Mouse (Mus musculus): ENCODE measurements around the gene Ctrl. TPM values are rescaled to one million over a fixed set of nuclear protein-coding genes. Genes with fewer than 3 reads are reported as not detected.

The Ctrl gene
- polyA plus RNA-seq, 2 experiments: 1.7 to 4.1 TPM

- Histone ChIP-seq H3K27me3 (ENCODE audit: control insufficient read depth, insufficient read depth, low read length) (no peaks in the 10 kb centered on the region), H3K36me3 (ENCODE audit: control insufficient read depth, insufficient read depth, low read length) (peaks cover 72% of the 10 kb centered on the region), H3K4me3 (replicated peaks; ENCODE audit: low read length) (no peak overlapping the region), H3K4me2 (replicated peaks; ENCODE audit: low read depth, low read length, severe bottlenecking) (no peak overlapping the region), H3K9ac (ENCODE audit: low read depth, low read length, severe bottlenecking) (no peak overlapping the region), H3K27ac (replicated peaks; ENCODE audit: low read depth, low read length) (no peak overlapping the region), H3K9me3 (ENCODE audit: control insufficient read depth, low read length) (no peaks in the 10 kb centered on the region), H3K4me1 (ENCODE audit: control insufficient read depth, insufficient read depth, low read length) (peaks cover 7% of the 10 kb centered on the region)
- ATAC-seq (ENCODE audit: low FRiP score, low read depth) (no peak), DNase-seq (ENCODE audit: low spot score) (no peak)
- TF ChIP-seq POLR2A (IDR thresholded peaks at IDR 0.05; ENCODE audit: borderline replicate concordance, extremely low read depth, insufficient read depth, insufficient read length): no peak
- WGBS: 91% methylated on average over 11 of the region's 11 CpGs
Observed at GRCm38 (mm10) chr8:105942026-105942425, 8.4 kb upstream of the Ctrl start.

- peaks cover 40% of the 10 kb centered on the region for H3K36me3 ChIP-seq (ENCODE audit: control insufficient read depth, insufficient read depth, low read length)
- no peak for TF ChIP-seq POLR2A (IDR thresholded peaks at IDR 0.05; ENCODE audit: borderline replicate concordance, extremely low read depth, insufficient read depth, insufficient read length)
- H3K4me1 ChIP-seq (ENCODE audit: control insufficient read depth, insufficient read depth, low read length): peaks cover 16% of the 10 kb centered on the region
- peak within 1 kb of the TSS; percentile 72 for H3K9ac ChIP-seq (ENCODE audit: low read depth, low read length, severe bottlenecking)
- peak within 1 kb of the TSS; percentile 76 for H3K4me3 ChIP-seq (replicated peaks; ENCODE audit: low read length)
- H3K9me3 ChIP-seq (ENCODE audit: control insufficient read depth, low read length): no peaks in the 10 kb centered on the region
- WGBS: 18% methylated on average over 4 of the region's 4 CpGs
- H3K27ac ChIP-seq (replicated peaks; ENCODE audit: low read depth, low read length): peak within 1 kb of the TSS; percentile 70
- peak within 1 kb of the TSS; percentile 86 for H3K4me2 ChIP-seq (replicated peaks; ENCODE audit: low read depth, low read length, severe bottlenecking)
- no peak for ATAC-seq (ENCODE audit: low FRiP score, low read depth)
- DNase-seq (ENCODE audit: low spot score): no peak
- no peaks in the 10 kb centered on the region for H3K27me3 ChIP-seq (ENCODE audit: control insufficient read depth, insufficient read depth, low read length)
Observed at GRCm38 (mm10) chr8:105938306-105938669, 4.6 kb upstream of the Ctrl start, which contains the start of gene Psmb10. Gene Psmb10 (minus strand): TSS chr8:105938444.

GRCm38 (mm10) chr8:105937496-105938305 lies 4.0 kb upstream of the Ctrl start:
- no peak for DNase-seq (ENCODE audit: low spot score)
- peak overlapping the region; percentile 76 for H3K4me3 ChIP-seq (replicated peaks; ENCODE audit: low read length)
- TF ChIP-seq POLR2A (IDR thresholded peaks at IDR 0.05; ENCODE audit: borderline replicate concordance, extremely low read depth, insufficient read depth, insufficient read length): no peak
- peak overlapping the region; percentile 86 for H3K4me2 ChIP-seq (replicated peaks; ENCODE audit: low read depth, low read length, severe bottlenecking)
- H3K36me3 ChIP-seq (ENCODE audit: control insufficient read depth, insufficient read depth, low read length): peaks cover 40% of the 10 kb centered on the region
- H3K27me3 ChIP-seq (ENCODE audit: control insufficient read depth, insufficient read depth, low read length): no peaks in the 10 kb centered on the region
- peak overlapping the region; percentile 72 for H3K9ac ChIP-seq (ENCODE audit: low read depth, low read length, severe bottlenecking)
- H3K27ac ChIP-seq (replicated peaks; ENCODE audit: low read depth, low read length): peak overlapping the region; percentile 70
- peak; percentile 6; the same call in 1 of the 2 replicates for ATAC-seq (ENCODE audit: low FRiP score, low read depth)
- 2% methylated on average over 33 of the region's 33 CpGs for WGBS
- no peaks in the 10 kb centered on the region for H3K9me3 ChIP-seq (ENCODE audit: control insufficient read depth, low read length)
- peaks cover 16% of the 10 kb centered on the region for H3K4me1 ChIP-seq (ENCODE audit: control insufficient read depth, insufficient read depth, low read length)

- H3K27ac ChIP-seq (replicated peaks; ENCODE audit: low read depth, low read length): peak overlapping the region; percentile 74
- DNase-seq (ENCODE audit: low spot score) (peak; percentile 94), ATAC-seq (ENCODE audit: low FRiP score, low read depth) (peak; percentile 90)
- peak overlapping the region; percentile 86 for H3K4me2 ChIP-seq (replicated peaks; ENCODE audit: low read depth, low read length, severe bottlenecking)
- under 1% methylated on average over 29 of the region's 30 CpGs for WGBS
- H3K9me3 ChIP-seq (ENCODE audit: control insufficient read depth, low read length): no peaks in the 10 kb centered on the region
- peak; percentile 57; the same call in 1 of the 2 replicates for TF ChIP-seq POLR2A (IDR thresholded peaks at IDR 0.05; ENCODE audit: borderline replicate concordance, extremely low read depth, insufficient read depth, insufficient read length)
- peaks cover 40% of the 10 kb centered on the region for H3K36me3 ChIP-seq (ENCODE audit: control insufficient read depth, insufficient read depth, low read length)
- H3K4me3 ChIP-seq (replicated peaks; ENCODE audit: low read length): peak overlapping the region; percentile 76
- H3K9ac ChIP-seq (ENCODE audit: low read depth, low read length, severe bottlenecking): peak overlapping the region; percentile 72
- H3K27me3 ChIP-seq (ENCODE audit: control insufficient read depth, insufficient read depth, low read length): no peaks in the 10 kb centered on the region
- peaks cover 16% of the 10 kb centered on the region for H3K4me1 ChIP-seq (ENCODE audit: control insufficient read depth, insufficient read depth, low read length)
Observed at GRCm38 (mm10) chr8:105936866-105937475, 3.3 kb upstream of the Ctrl start.

GRCm38 (mm10) chr8:105935863-105936603 lies 2.4 kb upstream of the Ctrl start:
- Histone ChIP-seq H3K9ac (ENCODE audit: low read depth, low read length, severe bottlenecking) (peak overlapping the region; percentile 72), H3K27ac (replicated peaks; ENCODE audit: low read depth, low read length) (peak overlapping the region; percentile 74), H3K36me3 (ENCODE audit: control insufficient read depth, insufficient read depth, low read length) (peaks cover 39% of the 10 kb centered on the region), H3K27me3 (ENCODE audit: control insufficient read depth, insufficient read depth, low read length) (no peaks in the 10 kb centered on the region), H3K4me2 (replicated peaks; ENCODE audit: low read depth, low read length, severe bottlenecking) (peak overlapping the region; percentile 86), H3K4me3 (replicated peaks; ENCODE audit: low read length) (peak overlapping the region; percentile 76), H3K9me3 (ENCODE audit: control insufficient read depth, low read length) (no peaks in the 10 kb centered on the region), H3K4me1 (ENCODE audit: control insufficient read depth, insufficient read depth, low read length) (peaks cover 16% of the 10 kb centered on the region)
- DNase-seq (ENCODE audit: low spot score): no peak
- no peak for TF ChIP-seq POLR2A (IDR thresholded peaks at IDR 0.05; ENCODE audit: borderline replicate concordance, extremely low read depth, insufficient read depth, insufficient read length)
- 26% methylated on average over 7 of the region's 7 CpGs for WGBS
- no peak for ATAC-seq (ENCODE audit: low FRiP score, low read depth)

Measured in limb, embryonic 14.5 days (tissue).